Mouse (Mus musculus) heart, embryonic 14.5 days (tissue): ENCODE measurements around the gene Zbtb16. TPM values are rescaled to one million over a fixed set of nuclear protein-coding genes. Genes with fewer than 3 reads are reported as not detected.
A peak's percentile ranks its signal among the peaks of the same experiment; 100 is the strongest.

Source experiments
- ATAC-seq: fragments of 200-750 bp; cut with Nextera tagmentation; 2 replicates; pipeline ENCODE4 v1.8.0; 2017; ENCODE audit warnings: low read depth, moderate TSS enrichment; ENCODE audit not compliant: insufficient number of reproducible peaks, insufficient read depth, low FRiP score
- H3K27ac ChIP-seq, 2 experiments: fragments of 200-500 bp in 1 of 2; fragments of 300-500 bp in 1 of 2; sonication (generic) in 1 of 2; replicated peaks in 1 of 2; 2 replicates each; pipeline ENCODE4 v1.5.1; 2012 to 2014; ENCODE audit warnings: low read depth in 2 of 2, low read length in 2 of 2, control low read depth in 1 of 2, mild to moderate bottlenecking in 1 of 2, mixed read lengths in 1 of 2; ENCODE audit not compliant: control insufficient read depth in 1 of 2, insufficient read depth in 1 of 2
- H3K27me3 ChIP-seq: fragments of 300-500 bp; sonication (generic); 2 replicates; pipeline ENCODE4 v1.6.1; 2014; ENCODE audit warnings: mild to moderate bottlenecking, low read length, control low read depth; ENCODE audit not compliant: control insufficient read depth, insufficient read depth
- H3K36me3 ChIP-seq: fragments of 300-500 bp; sonication (generic); 2 replicates; pipeline ENCODE4 v1.6.1; 2014; ENCODE audit warnings: mild to moderate bottlenecking, control low read depth, low read length, mixed read lengths; ENCODE audit not compliant: control insufficient read depth, insufficient read depth
- H3K4me1 ChIP-seq, 2 experiments: fragments of 200-500 bp in 1 of 2; fragments of 300-500 bp in 1 of 2; sonication (generic) in 1 of 2; 2 replicates each; pipeline ENCODE4 v1.6.1; 2012 to 2014; ENCODE audit warnings: low read length in 2 of 2, control low read depth in 1 of 2, mixed read lengths in 1 of 2; ENCODE audit not compliant: control insufficient read depth in 2 of 2, insufficient read depth in 2 of 2
- H3K4me2 ChIP-seq: fragments of 300-500 bp; sonication (generic); 2 replicates; pipeline ENCODE4 v1.6.1; 2014; ENCODE audit warnings: mild to moderate bottlenecking, low read length
- H3K4me3 ChIP-seq, 2 experiments: fragments of 200-500 bp in 1 of 2; fragments of 300-500 bp in 1 of 2; sonication (generic) in 1 of 2; 2 replicates each; pipeline ENCODE4 v1.5.1; 2012 to 2014; ENCODE audit warnings: low read length in 2 of 2, mild to moderate bottlenecking in 2 of 2, control low read depth in 1 of 2, low read depth in 1 of 2, moderate library complexity in 1 of 2; ENCODE audit not compliant: control insufficient read depth in 1 of 2, insufficient read depth in 1 of 2
- H3K9ac ChIP-seq: fragments of 300-500 bp; sonication (generic); 2 replicates; pipeline ENCODE4 v1.6.1; 2014; ENCODE audit warnings: mild to moderate bottlenecking, low read length
- H3K9me3 ChIP-seq: fragments of 300-500 bp; sonication (generic); 2 replicates; pipeline ENCODE4 v1.6.1; 2016; ENCODE audit warnings: low read length, control low read depth; ENCODE audit not compliant: control insufficient read depth
- WGBS: fragments of 180-500 bp; shearing (Covaris S2); extraction: QIAGEN DNeasy Blood & Tissue Kit; methylation state at CpG from one replicate; pipeline ENCODE4 v1.1.7; 2014; 5-methylcytosine and 5-hydroxymethylcytosine counted together
- polyA plus RNA-seq: library from polyadenylated mRNA; unstranded; fragments of >200 nt; fragmentation: Nextera tagmentation; extraction: Ambion mirVana; gene quantifications from 2 replicates; pipeline ENCODE4 v1.2.1, GENCODE M21; 2014

Gene Zbtb16
- polyA plus RNA-seq, 1 experiment from 2014 or later: 2.1 TPM

DNA sequence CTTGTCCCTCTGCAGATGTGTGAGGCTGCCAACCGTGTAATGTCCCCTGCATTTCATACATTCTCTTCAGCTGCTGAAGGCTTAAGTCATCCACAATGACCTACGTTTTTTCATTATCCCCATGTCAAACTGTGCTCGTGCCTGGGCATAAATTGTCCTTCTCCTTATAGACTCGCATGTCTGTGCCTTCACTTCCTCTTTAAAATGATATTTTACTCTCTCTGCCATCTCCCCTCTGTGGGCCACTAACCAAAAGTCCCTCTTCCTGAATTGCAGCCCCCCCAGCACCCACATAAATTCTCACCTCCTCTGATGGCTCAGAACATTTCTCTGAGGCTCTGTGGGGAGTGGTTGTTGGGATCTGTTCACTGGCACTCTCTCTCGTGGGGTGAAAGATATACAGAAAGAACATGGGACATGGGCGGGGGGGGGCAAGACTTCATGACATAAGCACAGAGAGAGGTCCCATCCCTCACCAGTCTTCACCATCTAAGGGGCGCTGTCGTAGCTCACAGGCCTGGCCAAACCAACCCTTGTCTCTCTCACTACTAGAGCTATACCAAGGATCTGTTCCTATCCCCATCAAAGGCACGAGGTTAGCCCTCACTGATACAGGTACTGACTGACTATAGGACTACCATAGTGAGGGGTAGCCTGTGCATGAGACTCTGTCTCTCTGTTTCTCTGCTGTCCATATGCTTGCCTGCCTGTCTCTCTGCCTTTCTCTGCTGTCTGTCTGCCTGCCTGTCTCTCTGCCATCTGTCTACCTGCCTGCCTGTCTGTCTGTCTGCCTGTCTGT lies 174.6 kb downstream of the Zbtb16 start:
- Histone ChIP-seq H3K9ac (no peak overlapping the region), H3K4me2 (no peak overlapping the region), H3K27ac (no peak overlapping the region), H3K4me3 (no peak overlapping the region), H3K27me3 (peaks cover 12% of the 10 kb centered on the region), H3K36me3 (no peaks in the 10 kb centered on the region), H3K4me1 (no peaks in the 10 kb centered on the region), H3K9me3 (peaks cover 3% of the 10 kb centered on the region; the same call in 1 of the 2 replicates)
- 67% methylated on average over 9 of the region's 9 CpGs for WGBS
- no peak for ATAC-seq

DNA sequence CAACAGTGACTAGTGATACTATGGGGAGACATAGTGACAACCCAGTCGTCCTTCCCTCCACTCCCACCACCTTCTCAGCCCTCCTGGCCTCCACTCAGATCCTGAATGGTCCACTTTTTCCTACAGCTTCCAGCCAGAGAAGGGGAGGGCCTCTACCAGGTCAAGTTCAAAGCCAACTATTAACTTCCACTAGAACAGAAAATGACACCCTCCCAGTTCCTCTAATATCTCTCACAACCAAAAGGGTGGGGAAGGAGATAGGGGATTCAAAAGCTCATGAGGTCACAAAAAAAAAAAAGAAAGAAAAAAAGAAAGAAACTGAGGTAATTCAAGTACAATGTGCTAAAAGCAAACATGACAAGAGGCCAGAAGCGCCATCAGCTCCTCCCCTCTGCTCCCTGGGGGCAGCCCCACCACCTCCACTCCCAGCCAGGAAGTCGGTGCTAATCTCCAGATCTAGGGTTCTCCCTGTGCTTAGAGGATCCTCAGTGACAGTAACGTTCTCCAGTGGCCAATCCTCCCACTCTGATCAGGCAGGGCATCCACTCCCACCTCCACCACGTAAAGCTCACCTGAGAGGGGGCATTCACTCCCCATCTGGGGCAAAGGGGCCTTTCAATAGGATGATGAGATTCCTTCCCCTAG lies 180.4 kb downstream of the Zbtb16 start:
- Histone ChIP-seq H3K9ac (no peak overlapping the region), H3K27me3 (peaks cover 2% of the 10 kb centered on the region; the same call in 1 of the 2 replicates), H3K4me3 (no peak overlapping the region), H3K4me2 (no peak overlapping the region), H3K4me1 (no peaks in the 10 kb centered on the region; a peak in 1 of 4 replicates), H3K36me3 (no peaks in the 10 kb centered on the region), H3K27ac (no peak overlapping the region), H3K9me3 (peaks cover 3% of the 10 kb centered on the region; the same call in 1 of the 2 replicates)
- 30% methylated on average over 5 of the region's 5 CpGs for WGBS
- ATAC-seq: no peak

DNA sequence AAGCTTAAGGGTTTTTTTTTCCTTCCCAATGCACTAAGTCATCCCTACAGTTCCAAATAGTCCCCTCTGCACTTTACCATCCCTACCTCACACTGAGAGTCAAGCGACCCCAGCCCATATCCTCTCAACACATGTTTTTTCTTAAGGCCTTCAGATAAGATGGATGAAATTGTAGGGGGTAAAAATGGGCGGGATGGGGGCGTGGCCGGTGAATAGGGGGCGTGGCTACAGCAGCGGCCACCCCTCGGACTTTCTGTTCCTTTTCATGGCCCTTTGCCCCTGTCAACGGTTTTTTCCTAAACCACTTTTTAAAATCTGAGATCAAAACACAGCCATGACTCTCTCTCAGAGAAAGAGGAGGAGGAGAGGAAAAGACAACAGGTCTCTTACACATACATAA lies 181.3 kb downstream of the Zbtb16 start:
- Histone ChIP-seq H3K4me2 (no peak overlapping the region), H3K9ac (no peak overlapping the region), H3K36me3 (no peaks in the 10 kb centered on the region), H3K9me3 (peaks cover 3% of the 10 kb centered on the region; the same call in 1 of the 2 replicates), H3K27ac (no peak overlapping the region), H3K4me3 (no peak overlapping the region), H3K4me1 (no peaks in the 10 kb centered on the region; a peak in 1 of 4 replicates), H3K27me3 (peaks cover 2% of the 10 kb centered on the region; the same call in 1 of the 2 replicates)
- 18% methylated on average over 8 of the region's 8 CpGs for WGBS
- no peak for ATAC-seq

DNA sequence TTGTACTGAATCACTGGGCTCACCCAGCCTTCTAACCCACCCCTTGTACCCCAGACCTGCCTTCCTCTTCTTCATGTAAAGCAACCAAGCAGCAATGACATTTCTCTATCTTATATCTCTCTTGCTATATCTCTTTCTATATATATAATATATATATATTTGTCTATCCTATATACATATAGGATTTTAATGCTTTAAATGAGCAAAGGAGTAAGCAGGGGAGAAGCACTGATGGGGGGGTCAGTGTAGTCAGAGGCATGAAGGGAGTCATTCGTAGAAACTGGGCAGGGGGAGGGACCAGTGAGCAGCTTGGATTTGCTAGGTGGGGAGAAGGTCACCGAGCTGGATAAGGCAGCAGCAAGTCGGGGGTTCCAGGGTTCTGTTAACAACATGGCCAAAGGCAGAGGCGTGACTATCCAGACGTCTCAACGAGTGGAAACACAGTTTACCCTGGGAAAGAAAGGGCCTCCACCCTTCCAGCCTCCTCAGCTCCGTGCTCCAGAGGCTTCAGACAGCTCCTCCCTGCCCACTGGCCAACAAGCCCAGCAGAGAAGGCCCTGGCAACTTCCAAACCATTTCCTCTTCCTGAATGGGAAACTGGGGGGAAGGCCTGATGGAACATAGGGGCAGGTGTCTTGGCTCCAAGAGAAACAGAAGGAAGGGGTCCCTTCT lies 182.5 kb downstream of the Zbtb16 start:
- ATAC-seq: no peak
- Histone ChIP-seq H3K9me3 (no peaks in the 10 kb centered on the region), H3K4me2 (no peak overlapping the region), H3K4me3 (no peak overlapping the region), H3K4me1 (peaks cover 6 to 7% of the 10 kb centered on the region in 2 experiments; a peak in 3 of 4 replicates), H3K27ac (no peak overlapping the region), H3K36me3 (no peaks in the 10 kb centered on the region), H3K9ac (no peak overlapping the region), H3K27me3 (peaks cover 6% of the 10 kb centered on the region; the same call in 1 of the 2 replicates)
- WGBS: 48% methylated on average over 7 of the region's 7 CpGs

DNA sequence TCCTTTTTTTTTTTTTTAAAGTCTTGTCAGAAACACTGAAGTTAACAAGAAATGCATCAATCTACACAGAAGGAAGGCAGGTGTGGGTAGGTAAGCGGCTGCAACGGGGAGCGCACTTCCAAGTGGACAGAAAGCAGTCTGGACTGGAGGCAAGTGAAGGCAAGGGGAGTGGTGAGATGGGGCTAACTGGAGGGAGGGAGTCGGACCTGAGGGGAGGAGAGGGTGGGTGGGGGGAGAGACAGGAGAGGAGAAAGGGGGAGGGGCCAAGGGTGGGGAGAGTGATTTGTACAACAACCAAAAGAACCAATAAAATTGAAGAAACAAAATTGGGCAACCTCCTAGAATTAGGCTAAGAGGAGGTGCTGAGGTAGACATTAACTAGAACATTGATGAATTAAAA lies 184.0 kb downstream of the Zbtb16 start:
- Histone ChIP-seq H3K9me3 (no peaks in the 10 kb centered on the region), H3K36me3 (no peaks in the 10 kb centered on the region), H3K4me1 (peaks cover 6 to 7% of the 10 kb centered on the region in 2 experiments; a peak in 3 of 4 replicates), H3K4me2 (no peak overlapping the region), H3K27me3 (peaks cover 19% of the 10 kb centered on the region; the same call in 1 of the 2 replicates), H3K4me3 (no peak overlapping the region), H3K9ac (no peak overlapping the region), H3K27ac (no peak overlapping the region)
- no peak for ATAC-seq
- 53% methylated on average over 4 of the region's 4 CpGs for WGBS

DNA sequence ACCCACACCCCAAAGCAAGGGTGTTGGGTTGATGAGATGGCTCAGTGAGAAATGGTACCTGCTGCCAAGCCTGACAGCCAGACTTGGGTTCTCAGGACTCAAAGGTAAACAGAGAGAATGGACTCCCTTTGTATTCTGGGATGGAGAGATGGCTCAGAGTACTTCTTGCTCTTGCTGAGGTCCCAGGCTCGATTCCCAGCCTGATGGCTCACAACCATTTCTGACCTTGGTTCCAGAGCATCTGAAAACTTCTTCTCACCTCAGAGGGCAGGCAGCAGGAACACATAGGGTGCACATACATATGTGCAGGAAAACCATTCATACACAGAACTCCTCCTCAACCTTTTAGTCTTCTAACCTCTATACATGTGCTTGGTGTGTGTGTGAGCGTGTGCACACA lies 185.2 kb downstream of the Zbtb16 start:
- no peaks in the 10 kb centered on the region for H3K9me3 ChIP-seq
- H3K4me3 ChIP-seq: no peak overlapping the region
- H3K4me1 ChIP-seq: peaks cover 6 to 7% of the 10 kb centered on the region in 2 experiments; a peak in 3 of 4 replicates
- H3K27ac ChIP-seq: no peak overlapping the region
- H3K9ac ChIP-seq: no peak overlapping the region
- no peak overlapping the region for H3K4me2 ChIP-seq
- H3K36me3 ChIP-seq: no peaks in the 10 kb centered on the region
- 84% methylated on average over 2 of the region's 2 CpGs for WGBS
- ATAC-seq: no peak
- H3K27me3 ChIP-seq: peaks cover 19% of the 10 kb centered on the region; the same call in 1 of the 2 replicates

DNA sequence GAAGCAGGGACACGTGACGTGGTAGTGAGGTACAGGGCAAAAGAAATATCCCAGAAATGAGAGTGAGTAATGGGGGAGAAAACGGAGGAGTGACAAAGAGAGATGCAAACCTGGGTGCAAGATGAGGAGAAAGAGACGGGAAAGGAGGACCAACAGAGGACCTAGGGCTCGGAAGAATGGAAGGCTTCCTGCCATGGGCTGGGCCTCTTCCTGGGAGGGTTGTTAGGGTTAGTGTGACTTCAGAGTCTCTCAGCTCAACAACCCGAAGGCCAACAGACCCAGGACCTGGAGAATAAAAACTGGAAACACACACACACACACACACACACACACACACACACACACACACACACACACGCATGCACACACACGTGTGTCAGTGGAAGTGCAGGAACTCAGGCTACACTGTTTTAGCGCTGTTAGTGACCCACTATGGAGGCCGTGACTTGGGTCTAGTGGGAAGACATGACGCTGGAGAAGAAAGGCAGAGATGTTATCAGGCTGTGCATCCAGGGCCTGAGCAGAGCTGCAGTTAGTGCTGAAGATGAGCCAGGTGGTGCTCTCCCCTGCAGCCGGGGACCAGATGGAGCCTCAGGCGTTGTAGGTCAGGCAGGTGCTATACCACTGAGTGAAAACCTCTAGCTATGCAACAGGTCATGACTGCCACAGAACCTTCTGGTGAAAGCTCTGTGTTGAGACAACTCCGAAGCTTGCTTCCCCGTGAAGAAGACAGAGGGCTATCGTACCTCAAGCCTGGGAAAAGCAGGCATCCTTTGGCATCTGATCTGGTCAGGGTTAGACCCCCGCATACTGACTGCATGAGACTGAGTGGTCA lies 186.0 kb downstream of the Zbtb16 start:
- H3K9me3 ChIP-seq: no peaks in the 10 kb centered on the region
- no peak overlapping the region; the same call in 1 of the 2 replicates for H3K9ac ChIP-seq
- no peaks in the 10 kb centered on the region for H3K36me3 ChIP-seq
- no peak overlapping the region for H3K27ac ChIP-seq
- H3K4me2 ChIP-seq: peak overlapping the region; percentile 65
- no peak for ATAC-seq
- WGBS: 54% methylated on average over 17 of the region's 17 CpGs
- peaks cover 6 to 7% of the 10 kb centered on the region in 2 experiments; a peak in 3 of 4 replicates for H3K4me1 ChIP-seq
- H3K4me3 ChIP-seq: no peak overlapping the region
- H3K27me3 ChIP-seq: peaks cover 19% of the 10 kb centered on the region; the same call in 1 of the 2 replicates
